Mouse (Mus musculus): ENCODE measurements around the gene Mmadhc.

Gene Mmadhc

GRCm38 (mm10) chr2:50296109-50296986, at the start of gene Mmadhc:
Gene Mmadhc (minus strand): TSS chr2:50296801.
- DNase-seq (ENCODE audit: low read depth) = peak; percentile 96

- DNase-seq (ENCODE audit: low read depth) = peak; percentile 21
Observed at GRCm38 (mm10) chr2:50343598-50343997, 47.0 kb upstream of the Mmadhc start.

GRCm38 (mm10) chr2:50339061-50339460, 42.5 kb upstream of the Mmadhc start:
- no peak for DNase-seq (ENCODE audit: low read depth)

- no peak for DNase-seq (ENCODE audit: low read depth)
Observed at GRCm38 (mm10) chr2:50337596-50337995, 41.0 kb upstream of the Mmadhc start.

GRCm38 (mm10) chr2:50331716-50332270, 35.2 kb upstream of the Mmadhc start:
- no peak for DNase-seq (ENCODE audit: low read depth)

GRCm38 (mm10) chr2:50328181-50328580, 31.6 kb upstream of the Mmadhc start:
- DNase-seq (ENCODE audit: low read depth) = no peak

GRCm38 (mm10) chr2:50324799-50325198, 28.2 kb upstream of the Mmadhc start:
- DNase-seq (ENCODE audit: low read depth) = no peak

- DNase-seq (ENCODE audit: low read depth) = peak; percentile 83
Observed at GRCm38 (mm10) chr2:50306663-50307320, 10.2 kb upstream of the Mmadhc start.

GRCm38 (mm10) chr2:50304824-50305577, 8.4 kb upstream of the Mmadhc start:
- peak; percentile 55 for DNase-seq (ENCODE audit: low read depth)

GRCm38 (mm10) chr2:50296987-50297350, 368 bp upstream of the Mmadhc start:
- no peak for DNase-seq (ENCODE audit: low read depth)

GRCm38 (mm10) chr2:50295562-50295961, 1.0 kb downstream of the Mmadhc start:
- peak; percentile 25 for DNase-seq (ENCODE audit: low read depth)

GRCm38 (mm10) chr2:50294084-50294483, 2.5 kb downstream of the Mmadhc start:
- peak; percentile 31 for DNase-seq (ENCODE audit: low read depth)

GRCm38 (mm10) chr2:50293572-50293971, 3.0 kb downstream of the Mmadhc start:
- no peak for DNase-seq (ENCODE audit: low read depth)

- DNase-seq (ENCODE audit: low read depth) = no peak
Observed at GRCm38 (mm10) chr2:50291901-50292300, 4.7 kb downstream of the Mmadhc start.

- DNase-seq (ENCODE audit: low read depth) = no peak
Observed at GRCm38 (mm10) chr2:50290754-50291153, 5.8 kb downstream of the Mmadhc start.

- DNase-seq (ENCODE audit: low read depth) = peak; percentile 62
Observed at GRCm38 (mm10) chr2:50284781-50285180, 11.8 kb downstream of the Mmadhc start.

- DNase-seq (ENCODE audit: low read depth) = no peak
Observed at GRCm38 (mm10) chr2:50284040-50284439, 12.6 kb downstream of the Mmadhc start.

- no peak for DNase-seq (ENCODE audit: low read depth)
Observed at GRCm38 (mm10) chr2:50276715-50277114, 19.9 kb downstream of the Mmadhc start.

GRCm38 (mm10) chr2:50273415-50273814, 23.2 kb downstream of the Mmadhc start:
- no peak for DNase-seq (ENCODE audit: low read depth)

- DNase-seq (ENCODE audit: low read depth) = peak; percentile 70
Observed at GRCm38 (mm10) chr2:50272165-50272564, 24.4 kb downstream of the Mmadhc start.

- no peak for DNase-seq (ENCODE audit: low read depth)
Observed at GRCm38 (mm10) chr2:50268514-50268913, 28.1 kb downstream of the Mmadhc start.

- peak; percentile 13 for DNase-seq (ENCODE audit: low read depth)
Observed at GRCm38 (mm10) chr2:50267046-50267445, 29.6 kb downstream of the Mmadhc start.

All from NIH3T3 (cell line).